In the genomic region with DNA sequence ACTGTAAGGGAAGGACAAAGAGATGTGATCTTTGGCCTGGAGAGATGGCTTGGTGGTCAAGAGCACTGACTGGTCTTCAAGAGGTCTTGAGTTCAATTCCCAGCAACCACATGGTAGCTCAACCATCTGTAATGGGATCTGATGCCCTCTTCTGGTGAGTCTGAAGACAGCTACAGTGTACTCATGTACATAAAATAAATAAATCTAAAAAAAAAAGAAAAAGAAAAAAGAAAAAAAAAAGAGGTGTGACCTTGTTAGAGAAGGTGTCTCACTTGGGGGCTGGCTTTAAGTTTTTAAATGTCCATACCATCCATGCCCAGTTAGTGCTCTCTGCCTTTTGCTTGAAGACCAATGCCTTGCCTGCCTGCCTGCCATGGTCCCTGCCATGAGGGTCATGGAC, we compare ENCODE assay signal across 26 mouse cellular contexts. TPM values are rescaled to one million over a fixed set of nuclear protein-coding genes. Genes with fewer than 3 reads are reported as not detected.
"Had no signal": no experiment of that assay in that cellular context is flagged by ENCODE, and none has a peak within 500 bp of the region (broad histone marks: within the 10 kb centered on the region; RNA-seq: fewer than 3 reads in every experiment).

No protein-coding gene starts in this region.

- H3K27me3 ChIP-seq: embryonic facial prominence, embryonic 12.5 days; embryonic facial prominence, embryonic 15.5 days; forebrain, embryonic 12.5 days; forebrain, embryonic 13.5 days; forebrain, embryonic 15.5 days had no signal

- DNase-seq: cerebellum, adult 8-10 months; cerebellum, adult 9-10 months; cerebellum, adult 9-11 months; cerebellum, postnatal 10 days; cerebellum, postnatal 14 days; cerebellum, postnatal 25 days; cerebellum, postnatal 36 days; embryo, embryonic 11 days; forebrain, postnatal 0 days; gastrocnemius, adult 2 months; gastrocnemius, postnatal 10 days; gastrocnemius, postnatal 14 days; gastrocnemius, postnatal 25 days; gastrocnemius, postnatal 36 days; heart, adult 18-20 months; heart, adult 2 months had no signal

- H3K4me1 ChIP-seq: embryonic facial prominence, embryonic 10.5 days; embryonic facial prominence, embryonic 12.5 days; embryonic facial prominence, embryonic 13.5 days; embryonic facial prominence, embryonic 15.5 days; forebrain, embryonic 10.5 days; forebrain, embryonic 12.5 days; forebrain, embryonic 13.5 days; forebrain, embryonic 15.5 days had no signal

- H3K27ac ChIP-seq: embryonic facial prominence, embryonic 10.5 days; embryonic facial prominence, embryonic 12.5 days; embryonic facial prominence, embryonic 13.5 days; embryonic facial prominence, embryonic 15.5 days; forebrain, embryonic 10.5 days; forebrain, embryonic 12.5 days; forebrain, embryonic 13.5 days; forebrain, embryonic 15.5 days; gastrocnemius, adult 2 months; heart, adult 2 months had no signal

- H3K4me3 ChIP-seq: embryonic facial prominence, embryonic 10.5 days; embryonic facial prominence, embryonic 12.5 days; embryonic facial prominence, embryonic 13.5 days; embryonic facial prominence, embryonic 15.5 days; erythroblast, embryonic 14.5 days; forebrain, embryonic 10.5 days; forebrain, embryonic 12.5 days; forebrain, embryonic 13.5 days; forebrain, embryonic 15.5 days; gastrocnemius, adult 2 months; heart, adult 2 months had no signal

- H3K9me3 ChIP-seq: embryonic facial prominence, embryonic 10.5 days; embryonic facial prominence, embryonic 12.5 days; embryonic facial prominence, embryonic 13.5 days; embryonic facial prominence, embryonic 15.5 days; forebrain, embryonic 10.5 days; forebrain, embryonic 12.5 days; forebrain, embryonic 15.5 days had no signal

- H3K9ac ChIP-seq: embryonic facial prominence, embryonic 12.5 days; embryonic facial prominence, embryonic 13.5 days; embryonic facial prominence, embryonic 15.5 days; forebrain, embryonic 12.5 days; forebrain, embryonic 13.5 days; forebrain, embryonic 15.5 days; forebrain, postnatal 0 days had no signal

- H3K36me3 ChIP-seq: embryonic facial prominence, embryonic 10.5 days; embryonic facial prominence, embryonic 12.5 days; embryonic facial prominence, embryonic 13.5 days; embryonic facial prominence, embryonic 15.5 days; forebrain, embryonic 10.5 days; forebrain, embryonic 12.5 days; forebrain, embryonic 15.5 days had no signal

RNA-seq across cellular contexts. Expression of gene Tyro3, which starts 42.5 kb away (rescaled TPM):
- total RNA-seq: granulocyte monocyte progenitor cell, adult 5-6 weeks had no signal
- polyA plus RNA-seq: erythroblast, embryonic 14.5 days had no signal
